Mouse (Mus musculus): ENCODE results near the gene Akap13. TPM values are rescaled to one million over a fixed set of nuclear protein-coding genes. Genes with fewer than 3 reads are reported as not detected.
"Not testable (repeated sequence)": the region's sequence is repeated elsewhere in the genome, so short reads cannot be mapped to it uniquely, and the experiment has no call there.

Akap13 gene
- polyA plus RNA-seq, 1 experiment from 2014 or later = 31.0 TPM

- H3K4me2 ChIP-seq (ENCODE audit: low read depth, low read length, severe bottlenecking) = no peak overlapping the region
- H3K36me3 ChIP-seq (ENCODE audit: control insufficient read depth, insufficient read depth, low read length) = no peaks in the 10 kb centered on the region
- no peaks in the 10 kb centered on the region for H3K9me3 ChIP-seq (ENCODE audit: control insufficient read depth, low read length)
- no peak overlapping the region for H3K27ac ChIP-seq (ENCODE audit: low read depth, low read length)
- 95% methylated on average over 6 of the region's 6 CpGs for WGBS
- no peak overlapping the region for H3K4me3 ChIP-seq (ENCODE audit: low read depth, low read length)
- ATAC-seq (replicated peaks; ENCODE audit: low FRiP score) (no peak), DNase-seq (ENCODE audit: low spot score) (no peak)
- H3K27me3 ChIP-seq (ENCODE audit: control insufficient read depth, insufficient read depth, low read length) = no peaks in the 10 kb centered on the region
- no peak overlapping the region for H3K9ac ChIP-seq (ENCODE audit: low read length)
- no peaks in the 10 kb centered on the region for H3K4me1 ChIP-seq (replicated peaks; ENCODE audit: control insufficient read depth, insufficient read depth, low read length)
Observed at GRCm38 (mm10) chr7:75789746-75790145, 334.4 kb downstream of the Akap13 start.

GRCm38 (mm10) chr7:75791092-75791837, 335.9 kb downstream of the Akap13 start:
- H3K9me3 ChIP-seq (ENCODE audit: control insufficient read depth, low read length); H3K4me1 ChIP-seq (replicated peaks; ENCODE audit: control insufficient read depth, insufficient read depth, low read length); H3K4me2 ChIP-seq (ENCODE audit: low read depth, low read length, severe bottlenecking); H3K9ac ChIP-seq (ENCODE audit: low read length); DNase-seq (ENCODE audit: low spot score); H3K4me3 ChIP-seq (ENCODE audit: low read depth, low read length); ATAC-seq (replicated peaks; ENCODE audit: low FRiP score); H3K27me3 ChIP-seq (ENCODE audit: control insufficient read depth, insufficient read depth, low read length); H3K36me3 ChIP-seq (ENCODE audit: control insufficient read depth, insufficient read depth, low read length); H3K27ac ChIP-seq (ENCODE audit: low read depth, low read length): not testable (repeated sequence)
- WGBS = 88% methylated on average over 12 of the region's 13 CpGs

- Histone ChIP-seq H3K9me3 (ENCODE audit: control insufficient read depth, low read length) (no peaks in the 10 kb centered on the region), H3K27ac (ENCODE audit: low read depth, low read length) (no peak overlapping the region), H3K27me3 (ENCODE audit: control insufficient read depth, insufficient read depth, low read length) (no peaks in the 10 kb centered on the region), H3K36me3 (ENCODE audit: control insufficient read depth, insufficient read depth, low read length) (no peaks in the 10 kb centered on the region), H3K4me3 (ENCODE audit: low read depth, low read length) (no peak overlapping the region), H3K4me2 (ENCODE audit: low read depth, low read length, severe bottlenecking) (no peak overlapping the region), H3K9ac (ENCODE audit: low read length) (no peak overlapping the region), H3K4me1 (replicated peaks; ENCODE audit: control insufficient read depth, insufficient read depth, low read length) (no peaks in the 10 kb centered on the region)
- no peak for DNase-seq (ENCODE audit: low spot score)
- no peak for ATAC-seq (replicated peaks; ENCODE audit: low FRiP score)
- 50% methylated on average over 2 of the region's 2 CpGs for WGBS
Observed at GRCm38 (mm10) chr7:75793091-75793490, 337.8 kb downstream of the Akap13 start.

GRCm38 (mm10) chr7:75793654-75794335, 338.5 kb downstream of the Akap13 start:
- DNase-seq (ENCODE audit: low spot score) (no peak), ATAC-seq (replicated peaks; ENCODE audit: low FRiP score) (no peak)
- no peak overlapping the region for H3K4me2 ChIP-seq (ENCODE audit: low read depth, low read length, severe bottlenecking)
- 73% methylated on average over 3 of the region's 3 CpGs for WGBS
- H3K4me1 ChIP-seq (replicated peaks; ENCODE audit: control insufficient read depth, insufficient read depth, low read length) = no peaks in the 10 kb centered on the region
- no peaks in the 10 kb centered on the region for H3K36me3 ChIP-seq (ENCODE audit: control insufficient read depth, insufficient read depth, low read length)
- H3K4me3 ChIP-seq (ENCODE audit: low read depth, low read length) = no peak overlapping the region
- no peaks in the 10 kb centered on the region for H3K27me3 ChIP-seq (ENCODE audit: control insufficient read depth, insufficient read depth, low read length)
- no peaks in the 10 kb centered on the region for H3K9me3 ChIP-seq (ENCODE audit: control insufficient read depth, low read length)
- H3K27ac ChIP-seq (ENCODE audit: low read depth, low read length) = no peak overlapping the region
- no peak overlapping the region for H3K9ac ChIP-seq (ENCODE audit: low read length)

GRCm38 (mm10) chr7:75795106-75795505, 339.8 kb downstream of the Akap13 start:
- H3K27ac ChIP-seq (ENCODE audit: low read depth, low read length) = no peak overlapping the region
- H3K9ac ChIP-seq (ENCODE audit: low read length) = no peak overlapping the region
- ATAC-seq (replicated peaks; ENCODE audit: low FRiP score) = no peak
- no peak overlapping the region for H3K4me2 ChIP-seq (ENCODE audit: low read depth, low read length, severe bottlenecking)
- no peaks in the 10 kb centered on the region for H3K27me3 ChIP-seq (ENCODE audit: control insufficient read depth, insufficient read depth, low read length)
- H3K36me3 ChIP-seq (ENCODE audit: control insufficient read depth, insufficient read depth, low read length) = no peaks in the 10 kb centered on the region
- DNase-seq (ENCODE audit: low spot score) = no peak
- H3K4me1 ChIP-seq (replicated peaks; ENCODE audit: control insufficient read depth, insufficient read depth, low read length) = no peaks in the 10 kb centered on the region
- WGBS = 89% methylated on average over 8 of the region's 8 CpGs
- no peak overlapping the region for H3K4me3 ChIP-seq (ENCODE audit: low read depth, low read length)
- no peaks in the 10 kb centered on the region for H3K9me3 ChIP-seq (ENCODE audit: control insufficient read depth, low read length)

GRCm38 (mm10) chr7:75796474-75796873, 341.1 kb downstream of the Akap13 start:
- Histone ChIP-seq H3K9me3 (ENCODE audit: control insufficient read depth, low read length) (no peaks in the 10 kb centered on the region), H3K4me2 (ENCODE audit: low read depth, low read length, severe bottlenecking) (no peak overlapping the region), H3K9ac (ENCODE audit: low read length) (no peak overlapping the region), H3K4me1 (replicated peaks; ENCODE audit: control insufficient read depth, insufficient read depth, low read length) (no peaks in the 10 kb centered on the region), H3K36me3 (ENCODE audit: control insufficient read depth, insufficient read depth, low read length) (no peaks in the 10 kb centered on the region), H3K4me3 (ENCODE audit: low read depth, low read length) (no peak overlapping the region), H3K27me3 (ENCODE audit: control insufficient read depth, insufficient read depth, low read length) (no peaks in the 10 kb centered on the region), H3K27ac (ENCODE audit: low read depth, low read length) (no peak overlapping the region)
- DNase-seq (ENCODE audit: low spot score) = peak; percentile 52
- ATAC-seq (replicated peaks; ENCODE audit: low FRiP score) = no peak
- 37% methylated on average over 9 of the region's 9 CpGs for WGBS

GRCm38 (mm10) chr7:75800530-75800929, 345.2 kb downstream of the Akap13 start:
- H3K9ac ChIP-seq (ENCODE audit: low read length) = no peak overlapping the region
- DNase-seq (ENCODE audit: low spot score) (no peak), ATAC-seq (replicated peaks; ENCODE audit: low FRiP score) (no peak)
- H3K27ac ChIP-seq (ENCODE audit: low read depth, low read length) = no peak overlapping the region
- no peaks in the 10 kb centered on the region for H3K9me3 ChIP-seq (ENCODE audit: control insufficient read depth, low read length)
- no peak overlapping the region for H3K4me2 ChIP-seq (ENCODE audit: low read depth, low read length, severe bottlenecking)
- H3K4me3 ChIP-seq (ENCODE audit: low read depth, low read length) = no peak overlapping the region
- no peaks in the 10 kb centered on the region for H3K27me3 ChIP-seq (ENCODE audit: control insufficient read depth, insufficient read depth, low read length)
- no peaks in the 10 kb centered on the region for H3K4me1 ChIP-seq (replicated peaks; ENCODE audit: control insufficient read depth, insufficient read depth, low read length)
- H3K36me3 ChIP-seq (ENCODE audit: control insufficient read depth, insufficient read depth, low read length) = no peaks in the 10 kb centered on the region
- 78% methylated on average over 4 of the region's 4 CpGs for WGBS

GRCm38 (mm10) chr7:75801022-75801421, 345.7 kb downstream of the Akap13 start:
- Histone ChIP-seq H3K27me3 (ENCODE audit: control insufficient read depth, insufficient read depth, low read length) (no peaks in the 10 kb centered on the region), H3K36me3 (ENCODE audit: control insufficient read depth, insufficient read depth, low read length) (no peaks in the 10 kb centered on the region), H3K4me3 (ENCODE audit: low read depth, low read length) (no peak overlapping the region), H3K4me2 (ENCODE audit: low read depth, low read length, severe bottlenecking) (no peak overlapping the region), H3K27ac (ENCODE audit: low read depth, low read length) (no peak overlapping the region), H3K9me3 (ENCODE audit: control insufficient read depth, low read length) (no peaks in the 10 kb centered on the region), H3K4me1 (replicated peaks; ENCODE audit: control insufficient read depth, insufficient read depth, low read length) (no peaks in the 10 kb centered on the region), H3K9ac (ENCODE audit: low read length) (no peak overlapping the region)
- no peak for DNase-seq (ENCODE audit: low spot score)
- WGBS = 95% methylated on average over 3 of the region's 3 CpGs
- no peak for ATAC-seq (replicated peaks; ENCODE audit: low FRiP score)

All from forebrain, embryonic 11.5 days (tissue).